Mouse (Mus musculus) MEL (cell line): Measurements from ENCODE around the gene Tmem236.

Source experiments
- CTCF ChIP-seq, 3 experiments: IDR thresholded peaks in 2 of 3; conservative IDR thresholded peaks in 1 of 3; 2 replicates each; pipeline ENCODE4 v1.5.1; 2011 to 2012; ENCODE audit warnings: low read length in 3 of 3, low read depth in 2 of 3, mild to moderate bottlenecking in 2 of 3, improper control_type of control experiment in 1 of 3, inconsistent platforms in 1 of 3, mixed read lengths in 1 of 3, moderate library complexity in 1 of 3; ENCODE audit not compliant: control insufficient read depth in 1 of 3, insufficient read depth in 1 of 3, poor library complexity in 1 of 3, severe bottlenecking in 1 of 3
- ELF1 ChIP-seq: IDR thresholded peaks from 2 replicates; pipeline ENCODE4 v1.6.1; 2014; ENCODE audit warnings: low read depth, mild to moderate bottlenecking, inconsistent platforms, low read length, improper control_type of control experiment, moderate library complexity
- EP300 ChIP-seq, 2 experiments: IDR thresholded peaks; 2 replicates each; pipeline ENCODE4 v1.6.1; 2011; ENCODE audit warnings: improper control_type of control experiment in 2 of 2, low read length in 2 of 2, low read depth in 1 of 2, mild to moderate bottlenecking in 1 of 2
- HCFC1 ChIP-seq: IDR thresholded peaks from 2 replicates; pipeline ENCODE4 v1.6.1; 2012; ENCODE audit warnings: low read depth, mild to moderate bottlenecking, inconsistent platforms, low read length, improper control_type of control experiment, moderate library complexity
- JUND ChIP-seq: IDR thresholded peaks from 2 replicates; pipeline ENCODE4 v1.6.1; 2011; ENCODE audit warnings: low read depth, mild to moderate bottlenecking, improper control_type of control experiment, low read length
- MEF2A ChIP-seq: IDR thresholded peaks from 2 replicates; pipeline ENCODE4 v1.6.1; 2014; ENCODE audit warnings: low read depth, mild to moderate bottlenecking, inconsistent platforms, low read length, improper control_type of control experiment; ENCODE audit not compliant: poor library complexity, insufficient replicate concordance, severe bottlenecking; ENCODE audit errors: extremely low read depth
- NELFE ChIP-seq: IDR thresholded peaks from 2 replicates; pipeline ENCODE4 v1.6.1; 2011; ENCODE audit warnings: low read depth, low read length, improper control_type of control experiment
- POLR2A ChIP-seq, 2 experiments: IDR thresholded peaks; 2 replicates each; pipeline ENCODE4 v1.6.1; 2011 to 2012; ENCODE audit warnings: low read length in 2 of 2, mild to moderate bottlenecking in 2 of 2, control low read depth in 1 of 2, improper control_type of control experiment in 1 of 2, low read depth in 1 of 2, moderate library complexity in 1 of 2; ENCODE audit not compliant: control insufficient read depth in 1 of 2, insufficient read depth in 1 of 2, poor library complexity in 1 of 2
- RAD21 ChIP-seq: IDR thresholded peaks from 2 replicates; pipeline ENCODE4 v1.6.1; 2011; ENCODE audit warnings: mild to moderate bottlenecking, low read depth, low read length, improper control_type of control experiment
- USF2 ChIP-seq, 2 experiments: IDR thresholded peaks; 2 replicates each; pipeline ENCODE4 v1.6.1; 2011 to 2012; ENCODE audit warnings: improper control_type of control experiment in 2 of 2, low read length in 2 of 2, borderline replicate concordance in 1 of 2, inconsistent platforms in 1 of 2, low read depth in 1 of 2, mild to moderate bottlenecking in 1 of 2; ENCODE audit not compliant: insufficient read depth in 1 of 2
- ZKSCAN1 ChIP-seq: IDR thresholded peaks from 2 replicates; pipeline ENCODE4 v1.6.1; 2012; ENCODE audit warnings: low read depth, mild to moderate bottlenecking, inconsistent platforms, low read length, improper control_type of control experiment, moderate library complexity

DNA sequence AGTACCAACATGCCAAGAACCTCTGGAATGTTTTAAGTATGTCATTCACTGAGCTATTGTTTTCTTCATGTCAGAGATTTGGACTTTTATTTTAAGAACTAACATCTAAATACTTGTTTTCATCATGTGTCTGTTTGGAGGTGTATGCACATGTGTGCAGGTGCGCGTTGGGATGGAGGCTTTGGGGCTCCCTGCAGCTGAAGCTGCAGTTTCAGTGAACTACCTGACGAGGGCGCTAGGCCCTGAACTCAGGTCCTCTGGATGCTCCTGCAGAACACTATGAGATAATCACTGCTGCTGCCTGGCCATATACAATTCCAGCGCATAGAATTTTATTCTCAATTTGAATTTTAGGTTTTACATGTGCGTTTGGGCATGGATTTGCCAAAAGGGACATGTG, 43.8 kb downstream of the Tmem236 start:
- TF ChIP-seq POLR2A (IDR thresholded peaks at IDR 0.05; ENCODE audit: control insufficient read depth in 1 of 2, insufficient read depth in 1 of 2, low read depth in 1 of 2, low read length in 2 of 2, poor library complexity in 1 of 2) (no peak), ZKSCAN1 (no peak), RAD21 (peak; percentile 33), JUND (no peak), EP300 (IDR thresholded peaks at IDR 0.05; ENCODE audit: low read depth in 1 of 2, low read length in 2 of 2) (no peak), CTCF (IDR thresholded peaks at IDR 0.05 in 2 of 3, conservative IDR thresholded peaks at IDR 0.05 in 1 of 3; ENCODE audit: control insufficient read depth in 1 of 3, insufficient read depth in 1 of 3, low read depth in 2 of 3, low read length in 3 of 3, poor library complexity in 1 of 3, severe bottlenecking in 1 of 3) (peak; percentile 47 to 56 (median 54)), HCFC1 (no peak), MEF2A (no peak), NELFE (no peak), ELF1 (no peak), USF2 (IDR thresholded peaks at IDR 0.05; ENCODE audit: borderline replicate concordance in 1 of 2, insufficient read depth in 1 of 2, low read depth in 1 of 2, low read length in 2 of 2) (no peak)
